Mouse (Mus musculus): ENCODE measurements around the gene Taf1b. TPM values are rescaled to one million over a fixed set of nuclear protein-coding genes. Genes with fewer than 3 reads are reported as not detected.

Gene Taf1b
- polyA plus RNA-seq, 1 experiment from 2014 or later, result 39.4 TPM

- DNase-seq (ENCODE audit: low spot score), result no peak
- no peak; the same call in 1 of the 2 replicates for ATAC-seq (ENCODE audit: low FRiP score)
Observed at GRCm38 (mm10) chr12:24537965-24538364, 39.8 kb downstream of the Taf1b start.

DNA sequence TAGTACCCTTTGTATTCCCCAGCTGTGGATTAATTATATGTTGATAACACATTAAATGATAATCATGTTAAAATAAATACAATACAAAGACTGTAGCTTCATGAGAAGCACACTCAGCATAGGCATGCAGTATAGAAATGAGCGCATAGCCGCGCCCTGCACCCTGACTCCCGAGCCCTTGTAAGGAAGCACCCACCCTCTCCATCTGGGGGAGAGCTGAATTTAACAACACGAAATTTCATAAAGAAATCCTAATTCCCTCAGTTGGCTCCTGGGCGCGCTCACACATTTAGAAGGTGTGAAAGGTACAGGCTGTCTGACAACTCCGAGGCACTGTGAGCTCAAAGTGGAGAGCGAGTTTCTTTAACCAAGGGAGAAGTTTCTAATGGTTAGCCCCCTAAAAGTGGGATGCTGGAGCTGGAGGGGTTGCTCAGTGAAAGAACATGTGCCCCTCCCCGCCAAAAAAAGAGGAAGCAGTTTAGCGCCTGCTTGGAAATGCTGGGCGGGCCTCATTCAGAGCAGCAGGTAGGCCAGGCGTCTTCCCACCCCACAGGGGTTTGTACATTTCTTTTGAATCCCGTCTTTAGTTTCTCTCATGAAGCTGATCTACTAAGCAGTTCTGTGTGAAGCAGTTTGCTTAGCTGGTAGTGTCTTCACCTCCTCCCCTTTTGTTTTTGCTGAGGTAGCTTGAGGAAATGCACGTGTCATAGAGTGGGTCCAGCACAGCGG is 43.4 kb downstream of the Taf1b start:
- no peak overlapping the region for H3K4me3 ChIP-seq (replicated peaks; ENCODE audit: low read length)
- no peak overlapping the region for H3K27ac ChIP-seq
- H3K4me2 ChIP-seq (replicated peaks), result no peak overlapping the region
- no peaks in the 10 kb centered on the region for H3K27me3 ChIP-seq (ENCODE audit: control insufficient read depth, insufficient read depth, low read length)
- no peaks in the 10 kb centered on the region for H3K9me3 ChIP-seq (ENCODE audit: control insufficient read depth, low read length)
- peaks cover 32% of the 10 kb centered on the region for H3K36me3 ChIP-seq (replicated peaks; ENCODE audit: control insufficient read depth, insufficient read depth)
- no peaks in the 10 kb centered on the region for H3K4me1 ChIP-seq (replicated peaks; ENCODE audit: control insufficient read depth, insufficient read depth, low read length)
- ATAC-seq (ENCODE audit: low FRiP score), result no peak
- WGBS, result 90% methylated on average over 16 of the region's 16 CpGs
- no peak for DNase-seq (ENCODE audit: low spot score)
- no peak overlapping the region for H3K9ac ChIP-seq

More at GRCm38 (mm10) chr12:24537965-24538364, 39.8 kb downstream of the Taf1b start:
- Histone ChIP-seq H3K4me3 (replicated peaks; ENCODE audit: low read length) (no peak overlapping the region), H3K4me1 (replicated peaks; ENCODE audit: control insufficient read depth, insufficient read depth, low read length) (no peaks in the 10 kb centered on the region), H3K27ac (no peak overlapping the region), H3K27me3 (ENCODE audit: control insufficient read depth, insufficient read depth, low read length) (no peaks in the 10 kb centered on the region), H3K9me3 (ENCODE audit: control insufficient read depth, low read length) (no peaks in the 10 kb centered on the region), H3K36me3 (replicated peaks; ENCODE audit: control insufficient read depth, insufficient read depth) (0 out of 2 replicates have a peak, but pooled peaks cover 11% of the 10 kb centered on the region), H3K9ac (no peak overlapping the region), H3K4me2 (replicated peaks) (no peak overlapping the region)
- 72% methylated on average over 4 of the region's 4 CpGs for WGBS

DNA sequence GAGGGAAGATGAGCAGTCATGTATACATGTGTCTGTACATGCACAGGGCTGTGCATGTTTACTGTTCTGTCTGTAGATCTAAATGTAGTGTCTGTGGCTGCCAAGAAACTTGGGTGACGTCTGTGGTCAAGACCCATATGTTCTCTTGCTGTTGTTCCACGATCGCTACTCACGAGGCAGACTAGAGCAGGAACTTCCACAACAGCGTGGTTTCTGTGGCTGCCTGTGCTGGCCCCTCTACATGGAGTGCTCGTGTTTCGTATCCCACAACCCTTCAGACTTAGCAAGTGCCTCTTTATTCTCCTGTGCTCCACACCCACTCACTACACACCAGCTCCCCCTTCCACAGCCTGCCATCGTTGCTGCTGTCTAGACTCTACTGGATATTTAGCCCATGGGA is 49.5 kb downstream of the Taf1b start:
- ATAC-seq (ENCODE audit: low FRiP score), result no peak
- 85% methylated on average over 8 of the region's 8 CpGs for WGBS

GRCm38 (mm10) chr12:24548885-24549284 is 50.7 kb downstream of the Taf1b start:
- DNase-seq (ENCODE audit: low spot score) (no peak), ATAC-seq (ENCODE audit: low FRiP score) (no peak)
- no peaks in the 10 kb centered on the region for H3K9me3 ChIP-seq (ENCODE audit: control insufficient read depth, low read length)
- H3K36me3 ChIP-seq (replicated peaks; ENCODE audit: control insufficient read depth, insufficient read depth), result peaks cover 79% of the 10 kb centered on the region
- H3K4me2 ChIP-seq (replicated peaks), result no peak overlapping the region
- 86% methylated on average over 6 of the region's 6 CpGs for WGBS
- no peaks in the 10 kb centered on the region for H3K27me3 ChIP-seq (ENCODE audit: control insufficient read depth, insufficient read depth, low read length)
- no peaks in the 10 kb centered on the region for H3K4me1 ChIP-seq (replicated peaks; ENCODE audit: control insufficient read depth, insufficient read depth, low read length)
- H3K27ac ChIP-seq, result no peak overlapping the region
- no peak overlapping the region for H3K9ac ChIP-seq
- no peak overlapping the region for H3K4me3 ChIP-seq (replicated peaks; ENCODE audit: low read length)

More for the DNA sequence above, 49.5 kb downstream of the Taf1b start:
- Histone ChIP-seq H3K27me3 (ENCODE audit: control insufficient read depth, insufficient read depth, low read length) (no peaks in the 10 kb centered on the region), H3K4me2 (replicated peaks) (no peak overlapping the region), H3K4me1 (replicated peaks; ENCODE audit: control insufficient read depth, insufficient read depth, low read length) (no peaks in the 10 kb centered on the region), H3K9me3 (ENCODE audit: control insufficient read depth, low read length) (no peaks in the 10 kb centered on the region), H3K36me3 (replicated peaks; ENCODE audit: control insufficient read depth, insufficient read depth) (peaks cover 76% of the 10 kb centered on the region), H3K4me3 (replicated peaks; ENCODE audit: low read length) (no peak overlapping the region), H3K27ac (no peak overlapping the region), H3K9ac (no peak overlapping the region)
- no peak for DNase-seq (ENCODE audit: low spot score)

DNA sequence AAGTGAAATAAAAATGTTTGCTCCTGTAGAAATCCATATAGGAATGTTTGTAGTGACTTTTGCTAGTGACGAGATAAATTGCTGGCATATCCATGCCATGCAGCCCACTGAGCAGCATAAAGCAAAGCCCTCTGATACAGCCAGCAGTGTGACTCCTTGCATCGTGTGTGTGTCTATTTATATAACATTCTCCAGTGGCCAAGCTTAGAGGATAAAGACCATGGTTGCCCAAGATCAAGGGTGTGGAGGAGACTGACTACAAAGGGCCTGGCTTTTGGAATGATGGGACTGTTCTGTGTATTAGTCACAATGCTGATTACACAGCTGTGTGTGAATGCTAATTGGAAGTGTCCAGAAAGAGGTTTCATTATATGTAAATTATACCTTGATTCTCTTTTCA is 54.4 kb downstream of the Taf1b start:
- H3K27me3 ChIP-seq (ENCODE audit: control insufficient read depth, insufficient read depth, low read length), result no peaks in the 10 kb centered on the region
- no peak overlapping the region for H3K27ac ChIP-seq
- H3K9ac ChIP-seq, result no peak overlapping the region
- ATAC-seq (ENCODE audit: low FRiP score) (no peak), DNase-seq (ENCODE audit: low spot score) (no peak)
- WGBS, result 87% methylated on average over 2 of the region's 2 CpGs
- no peaks in the 10 kb centered on the region for H3K9me3 ChIP-seq (ENCODE audit: control insufficient read depth, low read length)
- H3K4me3 ChIP-seq (replicated peaks; ENCODE audit: low read length), result no peak overlapping the region
- H3K36me3 ChIP-seq (replicated peaks; ENCODE audit: control insufficient read depth, insufficient read depth), result peaks cover 60% of the 10 kb centered on the region
- H3K4me1 ChIP-seq (replicated peaks; ENCODE audit: control insufficient read depth, insufficient read depth, low read length), result no peaks in the 10 kb centered on the region
- no peak overlapping the region for H3K4me2 ChIP-seq (replicated peaks)

- Histone ChIP-seq H3K9ac (no peak overlapping the region), H3K9me3 (ENCODE audit: control insufficient read depth, low read length) (no peaks in the 10 kb centered on the region), H3K36me3 (replicated peaks; ENCODE audit: control insufficient read depth, insufficient read depth) (peaks cover 42% of the 10 kb centered on the region), H3K27me3 (ENCODE audit: control insufficient read depth, insufficient read depth, low read length) (no peaks in the 10 kb centered on the region), H3K27ac (no peak overlapping the region), H3K4me1 (replicated peaks; ENCODE audit: control insufficient read depth, insufficient read depth, low read length) (no peaks in the 10 kb centered on the region), H3K4me2 (replicated peaks) (no peak overlapping the region), H3K4me3 (replicated peaks; ENCODE audit: low read length) (no peak overlapping the region)
- whole genome bisulfite sequencing, result 87% methylated on average over 8 of the region's 8 CpGs
- ATAC-seq (ENCODE audit: low FRiP score) (no peak), DNase-seq (ENCODE audit: low spot score) (no peak)
Observed at GRCm38 (mm10) chr12:24555976-24556375, 57.8 kb downstream of the Taf1b start.

- no peak for ATAC-seq (ENCODE audit: low FRiP score)
- Histone ChIP-seq H3K4me3 (replicated peaks; ENCODE audit: low read length) (no peak overlapping the region), H3K36me3 (replicated peaks; ENCODE audit: control insufficient read depth, insufficient read depth) (peaks cover 10% of the 10 kb centered on the region), H3K4me2 (replicated peaks) (no peak overlapping the region), H3K4me1 (replicated peaks; ENCODE audit: control insufficient read depth, insufficient read depth, low read length) (no peaks in the 10 kb centered on the region), H3K9me3 (ENCODE audit: control insufficient read depth, low read length) (no peaks in the 10 kb centered on the region), H3K27ac (no peak overlapping the region), H3K9ac (no peak overlapping the region), H3K27me3 (ENCODE audit: control insufficient read depth, insufficient read depth, low read length) (no peaks in the 10 kb centered on the region)
- WGBS, result 84% methylated on average over 7 of the region's 7 CpGs
- DNase-seq (ENCODE audit: low spot score), result no peak
Observed at GRCm38 (mm10) chr12:24563395-24563960, 65.3 kb downstream of the Taf1b start.

DNA sequence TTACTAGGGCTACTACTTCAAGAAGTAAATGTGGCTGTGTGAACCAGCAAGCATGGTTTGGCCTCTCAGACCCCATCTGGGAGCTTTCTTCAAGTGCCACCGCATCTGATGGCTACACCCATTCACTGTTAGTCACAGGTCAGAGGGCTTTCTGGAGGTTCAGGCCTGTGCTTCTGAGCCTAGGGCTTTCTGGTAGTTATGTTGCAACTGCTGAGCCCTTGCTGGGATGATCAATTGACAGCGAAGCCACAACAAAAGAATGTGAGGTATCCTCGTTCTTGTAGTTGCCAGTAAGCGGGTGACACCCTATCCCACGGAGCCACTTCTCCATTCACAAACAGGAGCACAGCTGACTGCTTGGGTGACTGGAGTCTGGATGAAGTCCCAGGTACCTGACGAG is 67.2 kb downstream of the Taf1b start:
- H3K27ac ChIP-seq, result no peak overlapping the region
- DNase-seq (ENCODE audit: low spot score) (no peak), ATAC-seq (ENCODE audit: low FRiP score) (no peak)
- H3K36me3 ChIP-seq (replicated peaks; ENCODE audit: control insufficient read depth, insufficient read depth), result no peaks in the 10 kb centered on the region; the same call in 1 of the 2 replicates
- WGBS, result 77% methylated on average over 6 of the region's 6 CpGs
- H3K4me3 ChIP-seq (replicated peaks; ENCODE audit: low read length), result no peak overlapping the region
- H3K9ac ChIP-seq, result no peak overlapping the region
- no peaks in the 10 kb centered on the region for H3K9me3 ChIP-seq (ENCODE audit: control insufficient read depth, low read length)
- peaks cover 3% of the 10 kb centered on the region; the same call in 1 of the 2 replicates for H3K27me3 ChIP-seq (ENCODE audit: control insufficient read depth, insufficient read depth, low read length)
- H3K4me2 ChIP-seq (replicated peaks), result no peak overlapping the region
- H3K4me1 ChIP-seq (replicated peaks; ENCODE audit: control insufficient read depth, insufficient read depth, low read length), result no peaks in the 10 kb centered on the region

- ATAC-seq (ENCODE audit: low FRiP score) (no peak), DNase-seq (ENCODE audit: low spot score) (no peak)
- no peak overlapping the region for H3K4me3 ChIP-seq (replicated peaks; ENCODE audit: low read length)
Observed at GRCm38 (mm10) chr12:24567606-24568005, 69.4 kb downstream of the Taf1b start.

More at GRCm38 (mm10) chr12:24567606-24568005, 69.4 kb downstream of the Taf1b start:
- WGBS, result 81% methylated on average over 3 of the region's 3 CpGs
- Histone ChIP-seq H3K27ac (no peak overlapping the region), H3K4me1 (replicated peaks; ENCODE audit: control insufficient read depth, insufficient read depth, low read length) (no peaks in the 10 kb centered on the region), H3K9ac (no peak overlapping the region), H3K4me2 (replicated peaks) (no peak overlapping the region), H3K27me3 (ENCODE audit: control insufficient read depth, insufficient read depth, low read length) (peaks cover 17% of the 10 kb centered on the region), H3K36me3 (replicated peaks; ENCODE audit: control insufficient read depth, insufficient read depth) (no peaks in the 10 kb centered on the region), H3K9me3 (ENCODE audit: control insufficient read depth, low read length) (no peaks in the 10 kb centered on the region)
